Mouse (Mus musculus): ENCODE results near the gene 3110018I06Rik. TPM values are rescaled to one million over a fixed set of nuclear protein-coding genes. Genes with fewer than 3 reads are reported as not detected.
A peak's percentile ranks its signal among the peaks of the same experiment; 100 is the strongest.

Gene 3110018I06Rik
- not detected in 2 replicates for polyA plus RNA-seq (2015; fragmentation: Nextera tagmentation; extraction: Ambion mirVana)

DNA sequence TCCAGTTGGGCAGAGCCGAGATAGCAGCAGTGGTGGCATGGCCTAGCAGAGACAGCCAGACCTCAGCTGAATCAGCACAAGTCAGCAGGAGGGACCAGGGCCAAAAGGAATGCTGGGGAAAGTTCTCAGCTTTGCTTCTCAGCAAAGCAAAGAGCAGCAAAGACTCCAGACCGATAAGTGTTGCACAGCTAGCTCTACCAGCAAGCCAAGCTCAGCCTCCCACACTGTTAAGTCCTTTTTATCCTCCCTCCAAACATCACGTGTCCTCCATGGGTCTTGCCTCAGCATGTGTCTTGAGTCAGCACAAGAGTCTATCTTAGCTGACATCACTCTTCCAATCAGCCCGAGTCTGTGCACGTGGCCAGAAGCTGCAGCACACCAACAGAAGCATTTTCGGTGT, at the start of gene 3110018I06Rik:
Gene 3110018I06Rik (plus strand): TSS at position 262 of the 400 bp plus-strand sequence.
- Histone ChIP-seq H3K27ac (no peak within 1 kb of the TSS), H3K4me3 (no peak within 1 kb of the TSS), H3K9me3 (peaks cover 7% of the 10 kb centered on the region; the same call in 1 of the 2 replicates), H3K36me3 (no peaks in the 10 kb centered on the region), H3K4me1 (replicated peaks) (no peaks in the 10 kb centered on the region), H3K27me3 (no peaks in the 10 kb centered on the region), H3K4me2 (no peak within 1 kb of the TSS), H3K9ac (no peak within 1 kb of the TSS)
- 89% methylated on average over 6 of the region's 6 CpGs for WGBS
- ATAC-seq (ENCODE audit: low FRiP score) = no peak

DNA sequence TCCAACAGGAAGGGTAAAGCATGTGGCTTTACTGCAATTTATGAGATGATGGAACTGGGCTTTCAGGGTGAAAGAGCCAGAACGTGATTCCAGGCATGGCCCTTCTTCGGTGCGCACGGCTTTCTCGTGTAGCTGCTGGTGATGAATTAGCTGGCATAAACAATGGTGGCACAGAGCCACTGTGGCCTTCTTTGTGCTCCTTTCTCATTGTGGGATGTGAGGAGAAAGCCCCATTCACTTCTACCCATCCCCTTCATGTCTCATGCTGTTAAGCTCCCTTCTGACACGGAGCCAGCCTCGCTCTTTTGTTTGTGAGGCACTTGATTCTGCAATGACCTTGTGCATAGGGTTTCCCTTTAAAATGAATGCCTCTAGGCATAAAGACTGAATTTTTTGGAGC, 43.8 kb upstream of the 3110018I06Rik start:
- H3K36me3 ChIP-seq = no peaks in the 10 kb centered on the region
- H3K27me3 ChIP-seq = no peaks in the 10 kb centered on the region
- H3K9ac ChIP-seq = no peak overlapping the region
- no peak overlapping the region for H3K27ac ChIP-seq
- H3K9me3 ChIP-seq = no peaks in the 10 kb centered on the region
- peaks cover 4% of the 10 kb centered on the region; the same call in 1 of the 2 replicates for H3K4me1 ChIP-seq (replicated peaks)
- WGBS = 21% methylated on average over 7 of the region's 7 CpGs
- H3K4me2 ChIP-seq = no peak overlapping the region
- ATAC-seq (ENCODE audit: low FRiP score) = no peak
- no peak overlapping the region for H3K4me3 ChIP-seq

DNA sequence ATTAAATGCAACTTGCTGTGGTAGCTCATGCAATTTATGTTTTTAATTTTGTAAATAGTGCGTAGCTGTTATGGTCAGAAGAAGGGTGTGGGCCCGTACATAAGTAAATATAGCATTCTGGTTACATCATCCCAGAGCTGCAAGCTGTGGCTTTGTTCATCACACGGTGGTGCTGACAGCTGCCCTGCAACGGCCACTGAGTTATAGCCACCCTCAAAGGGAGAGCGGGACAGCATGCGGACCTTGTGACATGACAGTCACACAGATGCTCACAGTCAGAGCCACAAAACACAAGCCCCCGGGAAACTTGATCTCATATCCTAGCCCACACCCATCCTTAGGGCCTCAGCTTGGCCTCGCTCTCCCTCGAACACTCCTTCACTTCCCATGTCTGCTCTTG, 30.6 kb upstream of the 3110018I06Rik start:
- no peak overlapping the region for H3K4me2 ChIP-seq
- WGBS = 55% methylated on average over 9 of the region's 9 CpGs
- no peak for ATAC-seq (ENCODE audit: low FRiP score)
- H3K27me3 ChIP-seq = no peaks in the 10 kb centered on the region
- H3K9ac ChIP-seq = no peak overlapping the region
- no peaks in the 10 kb centered on the region for H3K9me3 ChIP-seq
- H3K4me3 ChIP-seq = no peak overlapping the region
- H3K36me3 ChIP-seq = no peaks in the 10 kb centered on the region
- no peak overlapping the region for H3K27ac ChIP-seq
- no peaks in the 10 kb centered on the region for H3K4me1 ChIP-seq (replicated peaks)

DNA sequence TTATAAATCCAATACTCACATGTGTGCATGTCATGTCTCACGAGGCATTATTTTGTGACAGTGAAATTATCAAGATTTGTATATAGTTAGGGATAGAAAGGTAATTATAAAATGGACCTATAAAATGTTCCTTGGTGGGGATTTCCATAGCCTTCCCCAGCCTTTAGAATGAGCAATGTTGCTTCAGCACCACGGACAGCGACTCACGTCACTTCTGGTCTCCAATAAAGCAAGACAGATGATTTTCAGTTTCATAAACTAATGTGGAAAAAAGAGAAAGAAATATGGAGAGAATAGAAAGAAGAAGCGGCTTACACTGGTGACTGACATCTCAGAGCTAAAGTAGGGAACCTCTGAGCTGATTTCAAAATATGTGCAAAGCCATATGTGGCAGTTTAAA, 23.7 kb upstream of the 3110018I06Rik start:
- Histone ChIP-seq H3K9ac (no peak overlapping the region), H3K27ac (no peak overlapping the region), H3K4me1 (replicated peaks) (peaks cover 10% of the 10 kb centered on the region), H3K27me3 (no peaks in the 10 kb centered on the region), H3K4me2 (no peak overlapping the region), H3K9me3 (no peaks in the 10 kb centered on the region), H3K4me3 (no peak overlapping the region), H3K36me3 (no peaks in the 10 kb centered on the region)
- WGBS = 24% methylated on average over 5 of the region's 5 CpGs
- ATAC-seq (ENCODE audit: low FRiP score) = no peak

DNA sequence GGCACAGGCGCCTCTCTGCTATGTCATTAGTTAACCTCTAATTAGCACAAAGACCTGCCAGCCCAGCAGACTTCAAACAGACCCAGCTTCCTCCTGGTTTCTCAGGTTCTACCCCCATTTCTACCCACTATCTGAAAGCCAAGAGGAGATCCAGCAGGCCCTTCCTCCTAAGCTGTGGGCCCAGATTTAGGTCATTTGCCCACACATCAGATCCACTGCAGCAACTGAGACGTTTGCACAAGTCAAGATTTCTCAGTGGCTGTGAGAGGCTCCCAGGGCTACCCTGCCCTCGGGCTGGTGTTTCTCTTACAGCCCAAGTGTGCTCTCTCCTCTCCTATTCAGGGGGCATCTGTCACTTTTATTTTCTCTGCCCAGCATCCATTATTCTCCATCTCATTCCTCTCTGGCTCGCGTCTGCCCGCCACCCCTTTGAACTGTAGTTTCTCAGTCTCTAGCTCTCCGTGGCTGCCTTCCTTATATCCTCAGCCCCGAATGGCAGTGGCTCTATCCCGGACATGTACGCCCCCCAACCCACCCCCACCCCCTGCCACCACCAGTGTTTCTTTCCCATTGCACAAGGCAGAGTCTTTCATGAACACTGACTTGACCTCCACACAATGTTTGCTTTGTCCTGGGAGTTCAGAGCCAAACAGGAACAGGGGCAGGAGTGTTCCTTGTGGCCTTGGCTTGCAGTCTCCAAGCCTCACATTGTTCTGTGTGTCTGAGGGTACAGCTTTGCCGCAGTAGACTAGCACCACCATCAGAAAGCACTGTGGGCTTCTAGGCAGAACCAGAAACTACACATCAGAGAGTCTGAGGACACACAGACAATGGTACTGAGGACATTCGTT, 11.8 kb upstream of the 3110018I06Rik start:
- Histone ChIP-seq H3K27ac (no peak overlapping the region), H3K4me2 (no peak overlapping the region), H3K9ac (no peak overlapping the region), H3K9me3 (no peaks in the 10 kb centered on the region), H3K4me3 (no peak overlapping the region), H3K4me1 (replicated peaks) (peaks cover 23% of the 10 kb centered on the region), H3K27me3 (0 out of 2 replicates have a peak, but pooled peaks cover 3% of the 10 kb centered on the region), H3K36me3 (no peaks in the 10 kb centered on the region)
- ATAC-seq (ENCODE audit: low FRiP score) = peak; percentile 36; the same call in 1 of the 2 replicates
- 19% methylated on average over 12 of the region's 12 CpGs for WGBS

DNA sequence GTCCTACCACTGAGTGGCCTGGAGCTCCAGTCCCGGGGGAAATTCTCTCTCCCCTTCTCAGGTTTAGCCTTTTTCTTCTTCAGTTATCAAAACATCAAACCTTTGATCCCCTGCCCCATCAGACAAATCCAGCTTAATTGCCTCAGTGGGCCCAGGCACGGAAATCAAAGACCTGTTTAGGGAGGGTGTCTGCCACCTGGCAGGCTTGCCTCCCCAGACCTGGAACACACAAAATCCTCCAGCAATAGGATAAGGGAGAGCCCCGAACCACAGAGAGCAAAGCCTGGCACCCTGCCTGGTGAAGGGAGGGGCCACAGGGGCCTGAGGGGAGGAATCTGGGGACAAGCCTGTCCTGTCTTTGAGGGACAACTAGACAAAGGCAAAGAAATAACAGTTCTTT, 9.1 kb upstream of the 3110018I06Rik start:
- no peak overlapping the region for H3K9ac ChIP-seq
- H3K27me3 ChIP-seq = 0 out of 2 replicates have a peak, but pooled peaks cover 3% of the 10 kb centered on the region
- ATAC-seq (ENCODE audit: low FRiP score) = no peak
- H3K4me1 ChIP-seq (replicated peaks) = peaks cover 23% of the 10 kb centered on the region
- H3K36me3 ChIP-seq = no peaks in the 10 kb centered on the region
- WGBS = 32% methylated on average over 3 of the region's 3 CpGs
- no peak overlapping the region for H3K27ac ChIP-seq
- no peaks in the 10 kb centered on the region for H3K9me3 ChIP-seq
- no peak overlapping the region for H3K4me3 ChIP-seq
- H3K4me2 ChIP-seq = no peak overlapping the region

DNA sequence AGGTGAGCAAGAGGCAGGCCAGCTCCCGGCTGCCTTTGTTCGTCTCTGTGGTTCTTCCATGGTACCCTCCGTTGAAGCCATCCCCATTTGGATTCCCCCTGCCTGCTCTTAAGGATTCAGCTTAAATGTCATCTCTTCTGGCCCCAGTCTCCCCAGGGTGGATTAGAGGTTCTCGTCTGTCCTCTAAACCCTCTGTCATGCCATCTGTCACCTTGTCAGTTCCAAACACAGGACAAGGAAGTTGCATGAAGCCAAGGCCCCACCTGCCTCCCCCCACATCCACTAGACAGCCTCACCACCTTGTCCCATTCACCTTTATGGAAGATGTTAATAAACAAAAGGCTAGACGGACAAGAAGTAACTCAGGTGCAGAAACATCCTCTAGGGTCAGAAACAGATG, 5.4 kb upstream of the 3110018I06Rik start:
- no peak for ATAC-seq (ENCODE audit: low FRiP score)
- H3K4me3 ChIP-seq = no peak overlapping the region
- no peak overlapping the region for H3K27ac ChIP-seq
- peaks cover 7% of the 10 kb centered on the region; the same call in 1 of the 2 replicates for H3K9me3 ChIP-seq
- H3K4me1 ChIP-seq (replicated peaks) = peaks cover 6% of the 10 kb centered on the region; the same call in 1 of the 2 replicates
- H3K4me2 ChIP-seq = no peak overlapping the region
- no peaks in the 10 kb centered on the region for H3K36me3 ChIP-seq
- H3K27me3 ChIP-seq = 0 out of 2 replicates have a peak, but pooled peaks cover 3% of the 10 kb centered on the region
- H3K9ac ChIP-seq = no peak overlapping the region
- 77% methylated on average over 5 of the region's 5 CpGs for WGBS

DNA sequence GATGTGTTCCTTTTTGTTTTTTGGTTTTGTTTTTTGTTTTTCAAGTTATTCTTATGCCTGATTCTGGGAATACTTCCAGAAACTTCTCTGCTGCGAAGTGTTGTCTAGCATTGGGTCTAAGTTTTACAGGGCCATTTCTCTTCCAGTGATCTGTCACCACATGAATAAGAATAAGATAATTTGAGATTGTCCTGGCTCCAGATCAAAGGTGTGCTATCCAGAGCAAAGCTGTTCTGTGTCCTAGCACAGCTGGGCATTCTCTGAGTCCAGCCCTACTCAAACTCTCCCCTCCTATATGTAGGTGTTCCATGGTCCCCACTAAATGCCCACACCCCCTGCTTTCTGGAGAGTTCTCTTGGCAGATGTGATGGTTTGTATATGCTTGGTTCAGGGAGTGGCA, 2.9 kb downstream of the 3110018I06Rik start:
- H3K4me1 ChIP-seq (replicated peaks) = no peaks in the 10 kb centered on the region
- H3K27me3 ChIP-seq = no peaks in the 10 kb centered on the region
- H3K4me2 ChIP-seq = no peak overlapping the region
- H3K9ac ChIP-seq = no peak overlapping the region
- no peak for ATAC-seq (ENCODE audit: low FRiP score)
- H3K9me3 ChIP-seq = peaks cover 7% of the 10 kb centered on the region; the same call in 1 of the 2 replicates
- 92% methylated on average over 1 of the region's 1 CpGs for WGBS
- no peak overlapping the region for H3K4me3 ChIP-seq
- H3K27ac ChIP-seq = no peak overlapping the region
- H3K36me3 ChIP-seq = no peaks in the 10 kb centered on the region

DNA sequence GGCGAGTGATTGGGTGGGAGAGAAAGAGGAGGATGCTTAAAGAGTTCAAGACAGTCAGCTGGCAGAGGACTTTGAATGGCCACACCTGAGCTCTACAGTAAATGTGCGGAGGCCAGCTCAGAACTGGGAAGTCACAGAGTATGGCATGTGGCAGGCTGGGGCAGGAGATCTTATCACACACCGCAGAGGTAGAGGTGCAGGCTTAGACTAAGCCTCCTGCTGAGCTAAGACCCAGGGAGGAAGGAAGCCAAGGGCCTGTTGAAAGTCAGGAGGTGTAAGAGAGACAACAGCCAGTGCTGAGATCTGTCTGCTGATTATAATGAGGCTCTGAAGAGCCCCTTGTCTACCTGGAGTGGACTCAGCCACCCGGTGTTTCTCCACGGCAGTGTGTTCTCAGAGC, 8.5 kb downstream of the 3110018I06Rik start:
- no peaks in the 10 kb centered on the region for H3K4me1 ChIP-seq (replicated peaks)
- no peak overlapping the region for H3K9ac ChIP-seq
- no peak overlapping the region for H3K4me3 ChIP-seq
- H3K4me2 ChIP-seq = no peak overlapping the region
- H3K9me3 ChIP-seq = no peaks in the 10 kb centered on the region
- no peak for ATAC-seq (ENCODE audit: low FRiP score)
- H3K36me3 ChIP-seq = no peaks in the 10 kb centered on the region
- H3K27ac ChIP-seq = no peak overlapping the region
- WGBS = 75% methylated on average over 5 of the region's 5 CpGs
- H3K27me3 ChIP-seq = no peaks in the 10 kb centered on the region

DNA sequence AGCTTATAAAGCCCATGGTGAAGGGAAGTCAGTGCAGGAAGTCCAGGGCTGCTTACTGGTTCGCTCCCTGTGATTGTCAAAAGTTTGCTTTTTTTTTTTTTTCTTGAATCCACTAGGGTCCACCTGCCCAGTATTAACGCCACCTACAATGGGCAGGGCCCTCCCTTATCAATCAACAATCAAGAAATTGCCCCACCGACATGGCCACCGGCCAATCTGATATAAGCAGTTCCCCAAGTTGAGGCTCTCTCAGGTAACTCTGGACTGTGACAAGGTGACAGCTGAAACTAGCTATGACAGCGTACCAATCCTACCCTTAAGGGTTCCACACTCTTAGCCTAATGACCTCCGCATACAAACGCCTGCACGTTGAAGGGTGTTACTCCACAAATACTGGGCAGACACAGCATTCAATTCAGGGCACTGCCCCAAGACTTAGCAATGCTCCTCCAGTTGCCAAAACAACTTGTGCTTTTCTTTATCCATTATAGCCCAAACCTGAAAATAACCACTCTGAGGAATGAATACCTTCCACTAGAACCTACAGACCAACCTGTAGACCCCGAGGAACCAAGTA, 21.3 kb downstream of the 3110018I06Rik start:
- Histone ChIP-seq H3K27ac (no peak overlapping the region), H3K4me1 (replicated peaks) (0 out of 2 replicates have a peak, but pooled peaks cover 4% of the 10 kb centered on the region), H3K36me3 (no peaks in the 10 kb centered on the region), H3K9me3 (no peaks in the 10 kb centered on the region), H3K9ac (no peak overlapping the region), H3K27me3 (no peaks in the 10 kb centered on the region), H3K4me3 (no peak overlapping the region), H3K4me2 (no peak overlapping the region)
- ATAC-seq (ENCODE audit: low FRiP score) = no peak
- WGBS = 94% methylated on average over 9 of the region's 9 CpGs

DNA sequence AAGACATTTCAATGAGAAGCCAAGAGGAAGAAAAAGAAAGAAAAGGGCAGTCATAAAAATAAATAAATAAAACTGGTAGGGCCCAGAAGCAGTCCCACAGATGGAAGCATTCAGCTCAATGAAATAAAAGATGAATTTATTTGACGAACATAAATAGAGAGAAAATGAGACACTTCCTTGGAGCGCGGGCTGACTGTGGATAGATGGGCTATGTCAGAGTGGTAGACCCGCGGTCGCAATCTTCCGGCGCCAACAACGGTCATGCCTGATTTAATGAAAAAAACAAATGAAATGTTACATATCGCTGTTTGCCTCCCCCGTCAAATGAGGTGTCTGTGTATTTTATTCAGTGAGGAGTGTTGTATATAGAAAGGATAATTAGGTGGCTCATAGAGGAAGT, 22.7 kb downstream of the 3110018I06Rik start:
- no peak overlapping the region for H3K27ac ChIP-seq
- H3K27me3 ChIP-seq = no peaks in the 10 kb centered on the region
- peaks cover 4% of the 10 kb centered on the region; the same call in 1 of the 2 replicates for H3K4me1 ChIP-seq (replicated peaks)
- ATAC-seq (ENCODE audit: low FRiP score) = no peak
- WGBS = 86% methylated on average over 11 of the region's 11 CpGs
- H3K9ac ChIP-seq = no peak overlapping the region
- H3K4me2 ChIP-seq = no peak overlapping the region
- H3K4me3 ChIP-seq = no peak overlapping the region
- no peaks in the 10 kb centered on the region for H3K36me3 ChIP-seq
- no peaks in the 10 kb centered on the region for H3K9me3 ChIP-seq

DNA sequence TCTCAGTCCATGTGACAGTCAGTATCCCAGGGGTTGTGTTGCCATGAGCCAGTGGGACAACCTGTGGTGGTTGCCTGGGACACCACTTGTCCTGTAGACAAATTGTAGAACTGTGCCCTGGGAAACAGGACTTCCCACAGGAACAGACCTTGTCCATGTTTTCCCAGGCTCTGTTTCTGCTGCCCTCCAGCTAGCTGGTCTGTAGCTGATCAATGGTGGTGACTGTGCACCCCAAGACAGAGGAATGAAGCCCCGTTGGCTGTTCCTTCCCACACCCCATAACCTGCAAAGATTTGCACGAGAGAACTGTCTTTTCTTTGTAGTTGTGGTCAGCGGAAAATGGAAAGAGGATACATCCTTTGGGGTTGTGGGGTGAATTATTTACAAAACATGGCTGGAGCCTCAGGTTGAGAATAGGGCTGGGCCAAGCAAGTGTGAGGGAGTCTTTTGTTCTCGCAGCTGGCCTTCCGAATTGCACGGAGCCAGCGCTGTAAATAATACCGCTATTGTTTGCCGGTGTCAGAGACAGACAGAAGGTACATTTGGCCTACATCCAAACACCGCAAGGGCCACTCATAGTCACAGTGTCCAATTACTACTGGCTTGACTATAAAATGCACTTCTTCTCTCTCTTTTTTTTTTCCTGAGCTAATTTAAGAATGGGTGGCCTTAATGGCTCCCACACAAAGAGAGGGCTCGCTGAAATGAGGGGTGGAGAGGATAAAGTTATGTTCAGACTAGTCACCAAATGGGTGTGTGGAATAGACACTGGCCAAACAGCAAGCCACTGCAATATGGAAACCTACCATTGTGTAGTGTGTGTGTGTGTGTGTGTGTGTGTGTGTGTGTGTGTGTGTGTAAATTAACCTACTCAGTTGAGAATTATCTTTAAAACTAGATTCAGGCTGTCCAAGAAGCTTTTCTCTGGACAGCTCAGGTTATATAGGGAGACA, 28.1 kb downstream of the 3110018I06Rik start:
- no peaks in the 10 kb centered on the region for H3K36me3 ChIP-seq
- peak overlapping the region; percentile 76 for H3K27ac ChIP-seq
- no peak overlapping the region for H3K4me3 ChIP-seq
- H3K27me3 ChIP-seq = no peaks in the 10 kb centered on the region
- H3K9me3 ChIP-seq = no peaks in the 10 kb centered on the region
- H3K9ac ChIP-seq = no peak overlapping the region
- 20% methylated on average over 11 of the region's 11 CpGs for WGBS
- H3K4me2 ChIP-seq = no peak overlapping the region
- peak; percentile 36; the same call in 1 of the 2 replicates for ATAC-seq (ENCODE audit: low FRiP score)
- peaks cover 13% of the 10 kb centered on the region for H3K4me1 ChIP-seq (replicated peaks)
